Mouse (Mus musculus) granulocyte monocyte progenitor cell, adult 5-6 weeks (primary cell): Measurements from ENCODE around the gene Ackr2. TPM values are rescaled to one million over a fixed set of nuclear protein-coding genes. Genes with fewer than 3 reads are reported as not detected.

ENCODE experiments used
- ATAC-seq: replicated peaks from 2 replicates; pipeline ENCODE4 v1.8.0; 2016; ENCODE audit warnings: mild to moderate bottlenecking, moderate TSS enrichment, inconsistent platforms; ENCODE audit not compliant: poor library complexity, severe bottlenecking
- total RNA-seq, 2 experiments: library from RNA; stranded (forward) in 1 of 2; stranded (reverse) in 1 of 2; fragments of 200-712, 200-1000 nt in 1 of 2; fragments of >200 nt in 1 of 2; fragmentation: Nextera tagmentation in 1 of 2; gene quantifications; 2 replicates each; pipeline ENCODE4 v1.2.3; 2014 to 2017

Ackr2 gene
- not detected in 2 replicates for total RNA-seq (2014; fragmentation: Nextera tagmentation)
- total RNA-seq (2017) = not detected in 2 replicates

GRCm38 (mm10) chr9:121898245-121898644, at the start of gene Ackr2:
Gene Ackr2 (plus strand): TSS chr9:121898355.
- no peak for ATAC-seq

- ATAC-seq = no peak
Observed at GRCm38 (mm10) chr9:121854246-121854645, 43.9 kb upstream of the Ackr2 start.

- ATAC-seq = peak; percentile 23
Observed at GRCm38 (mm10) chr9:121856649-121857416, 41.3 kb upstream of the Ackr2 start.

GRCm38 (mm10) chr9:121857474-121858152, 40.5 kb upstream of the Ackr2 start:
- ATAC-seq = peak; percentile 90

- ATAC-seq = no peak
Observed at GRCm38 (mm10) chr9:121858153-121858488, 40.0 kb upstream of the Ackr2 start, which contains the start of gene Higd1a. Gene Higd1a (minus strand): TSS chr9:121858362.

GRCm38 (mm10) chr9:121859345-121859744, 38.8 kb upstream of the Ackr2 start:
- no peak for ATAC-seq

GRCm38 (mm10) chr9:121860921-121861320, 37.2 kb upstream of the Ackr2 start:
- no peak for ATAC-seq

GRCm38 (mm10) chr9:121864837-121865236, 33.3 kb upstream of the Ackr2 start:
- no peak for ATAC-seq

GRCm38 (mm10) chr9:121865425-121866008, 32.6 kb upstream of the Ackr2 start:
- ATAC-seq = no peak

GRCm38 (mm10) chr9:121867632-121868031, 30.5 kb upstream of the Ackr2 start:
- ATAC-seq = no peak

- ATAC-seq = no peak
Observed at GRCm38 (mm10) chr9:121868236-121868635, 29.9 kb upstream of the Ackr2 start.

- ATAC-seq = no peak
Observed at GRCm38 (mm10) chr9:121869432-121869831, 28.7 kb upstream of the Ackr2 start.

GRCm38 (mm10) chr9:121869973-121870515, 28.1 kb upstream of the Ackr2 start:
- ATAC-seq = no peak

- ATAC-seq = no peak
Observed at GRCm38 (mm10) chr9:121872062-121872683, 26.0 kb upstream of the Ackr2 start.

- ATAC-seq = no peak
Observed at GRCm38 (mm10) chr9:121873578-121873977, 24.6 kb upstream of the Ackr2 start.

- ATAC-seq = peak; percentile 46
Observed at GRCm38 (mm10) chr9:121877052-121877740, 21.0 kb upstream of the Ackr2 start.

GRCm38 (mm10) chr9:121880840-121881239, 17.3 kb upstream of the Ackr2 start:
- ATAC-seq = peak; percentile 78

GRCm38 (mm10) chr9:121881301-121881700, 16.9 kb upstream of the Ackr2 start:
- ATAC-seq = no peak

GRCm38 (mm10) chr9:121882015-121882457, 16.1 kb upstream of the Ackr2 start:
- ATAC-seq = peak; percentile 83

- ATAC-seq = no peak
Observed at GRCm38 (mm10) chr9:121889927-121890440, 8.2 kb upstream of the Ackr2 start.
